Mouse (Mus musculus): ENCODE measurements around the gene Tmem106c. TPM values are rescaled to one million over a fixed set of nuclear protein-coding genes. Genes with fewer than 3 reads are reported as not detected.

Gene Tmem106c
- polyA plus RNA-seq, 1 experiment from 2014 or later, result 39.3 TPM

DNA sequence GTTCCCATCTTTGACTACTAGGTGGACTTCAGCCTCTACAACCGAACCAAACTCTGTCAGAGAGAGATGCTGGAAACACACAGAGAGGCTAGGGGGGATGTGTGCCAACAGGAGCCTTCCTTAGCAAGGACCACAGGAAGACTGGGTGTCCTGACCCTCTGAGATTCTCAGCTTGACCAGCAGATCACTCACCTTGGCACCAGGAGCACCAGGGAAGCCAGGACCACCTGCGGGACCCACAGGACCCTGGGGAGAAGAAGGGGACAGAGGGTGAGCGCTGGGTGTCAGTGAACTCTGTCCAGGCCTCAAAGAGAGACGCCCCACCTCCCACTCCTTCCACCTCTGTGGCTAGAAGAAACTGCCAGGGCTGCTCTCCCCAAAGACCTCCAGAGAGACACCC, 26.7 kb downstream of the Tmem106c start:
- 42% methylated on average over 4 of the region's 4 CpGs for WGBS
- no peak overlapping the region for H3K9ac ChIP-seq
- ATAC-seq, result no peak
- H3K27ac ChIP-seq, result no peak overlapping the region
- no peaks in the 10 kb centered on the region for H3K9me3 ChIP-seq
- peaks cover 15% of the 10 kb centered on the region for H3K4me1 ChIP-seq (replicated peaks)
- no peak overlapping the region for H3K4me3 ChIP-seq (replicated peaks)
- H3K27me3 ChIP-seq (replicated peaks), result no peaks in the 10 kb centered on the region; the same call in 1 of the 2 replicates
- H3K36me3 ChIP-seq, result no peaks in the 10 kb centered on the region
- no peak overlapping the region for H3K4me2 ChIP-seq (replicated peaks)

DNA sequence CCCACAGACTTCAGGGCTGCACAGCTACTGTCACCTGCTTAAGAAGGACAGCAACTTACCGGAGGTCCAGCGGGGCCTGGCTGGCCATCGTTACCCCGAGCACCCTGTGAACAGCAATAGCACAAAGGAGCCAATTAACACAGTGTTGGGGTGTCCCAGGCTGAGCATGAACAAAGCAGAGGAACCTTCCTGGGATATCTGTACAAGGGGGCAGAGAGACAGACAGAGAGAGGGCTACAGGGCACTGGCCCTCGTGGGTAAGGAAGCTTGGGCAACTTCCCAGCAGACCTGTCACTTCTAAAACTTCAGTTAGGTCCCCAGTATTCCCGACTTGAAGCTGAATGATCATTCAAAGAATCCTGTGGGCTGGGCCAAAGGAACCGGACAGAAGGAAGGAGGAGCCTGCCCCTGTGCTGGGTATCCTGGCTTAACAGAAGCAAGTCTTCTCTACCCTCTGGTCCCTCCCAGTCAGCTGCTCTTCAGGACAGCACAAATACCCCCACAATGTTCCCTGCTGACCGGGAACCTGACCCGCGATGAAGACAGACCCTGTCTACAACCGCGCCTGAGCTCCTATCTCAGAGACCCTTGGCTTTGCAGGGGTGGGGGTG, 27.4 kb downstream of the Tmem106c start:
- no peak overlapping the region for H3K27ac ChIP-seq
- H3K4me2 ChIP-seq (replicated peaks), result no peak overlapping the region
- no peak overlapping the region for H3K4me3 ChIP-seq (replicated peaks)
- H3K9me3 ChIP-seq, result no peaks in the 10 kb centered on the region
- 50% methylated on average over 12 of the region's 12 CpGs for WGBS
- H3K36me3 ChIP-seq, result no peaks in the 10 kb centered on the region
- peaks cover 17% of the 10 kb centered on the region for H3K4me1 ChIP-seq (replicated peaks)
- H3K9ac ChIP-seq, result no peak overlapping the region
- no peak for ATAC-seq
- no peaks in the 10 kb centered on the region; the same call in 1 of the 2 replicates for H3K27me3 ChIP-seq (replicated peaks)

DNA sequence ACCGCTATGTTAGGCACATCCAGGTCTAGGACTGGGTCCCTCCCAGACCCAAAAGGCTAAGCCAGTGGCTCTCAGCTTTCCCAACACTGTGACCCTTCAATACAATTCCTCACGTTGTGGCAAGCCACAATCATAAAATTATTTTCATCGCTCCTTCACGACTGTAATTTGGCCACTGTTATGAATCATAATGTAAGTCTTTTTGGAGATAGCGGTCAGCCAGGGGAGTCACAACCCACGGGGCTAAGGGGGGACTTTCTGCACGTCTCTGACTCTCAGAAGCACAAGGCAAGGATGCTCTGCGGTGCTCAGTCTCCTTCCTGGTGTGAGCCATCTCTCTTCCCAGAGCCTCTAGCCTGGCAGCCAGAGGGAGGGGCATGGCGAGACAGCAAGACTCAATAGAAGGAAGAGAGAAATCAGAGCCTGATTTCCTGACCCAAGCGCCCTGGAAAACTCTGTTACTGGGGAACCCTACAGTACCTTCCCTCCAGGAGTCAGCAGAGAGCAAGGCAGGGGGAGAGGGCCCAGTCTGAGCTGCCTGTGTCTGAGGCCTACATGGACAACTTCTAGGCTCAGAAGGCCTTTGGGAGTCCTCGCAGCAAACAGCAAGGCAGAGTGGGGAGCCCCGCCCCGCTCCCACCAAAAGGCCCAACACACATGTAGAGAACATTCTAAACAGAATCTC, 28.2 kb downstream of the Tmem106c start:
- no peaks in the 10 kb centered on the region; the same call in 1 of the 2 replicates for H3K27me3 ChIP-seq (replicated peaks)
- H3K4me2 ChIP-seq (replicated peaks), result peak overlapping the region; percentile 65
- ATAC-seq, result peak; percentile 53
- H3K4me3 ChIP-seq (replicated peaks), result no peak overlapping the region
- H3K4me1 ChIP-seq (replicated peaks), result peaks cover 20% of the 10 kb centered on the region
- H3K9ac ChIP-seq, result 0 out of 2 replicates have a peak overlapping the region, but pooled peaks have one; percentile 27
- 63% methylated on average over 13 of the region's 13 CpGs for WGBS
- H3K27ac ChIP-seq, result peak overlapping the region; percentile 45; the same call in 1 of the 2 replicates
- no peaks in the 10 kb centered on the region for H3K36me3 ChIP-seq
- H3K9me3 ChIP-seq, result no peaks in the 10 kb centered on the region

DNA sequence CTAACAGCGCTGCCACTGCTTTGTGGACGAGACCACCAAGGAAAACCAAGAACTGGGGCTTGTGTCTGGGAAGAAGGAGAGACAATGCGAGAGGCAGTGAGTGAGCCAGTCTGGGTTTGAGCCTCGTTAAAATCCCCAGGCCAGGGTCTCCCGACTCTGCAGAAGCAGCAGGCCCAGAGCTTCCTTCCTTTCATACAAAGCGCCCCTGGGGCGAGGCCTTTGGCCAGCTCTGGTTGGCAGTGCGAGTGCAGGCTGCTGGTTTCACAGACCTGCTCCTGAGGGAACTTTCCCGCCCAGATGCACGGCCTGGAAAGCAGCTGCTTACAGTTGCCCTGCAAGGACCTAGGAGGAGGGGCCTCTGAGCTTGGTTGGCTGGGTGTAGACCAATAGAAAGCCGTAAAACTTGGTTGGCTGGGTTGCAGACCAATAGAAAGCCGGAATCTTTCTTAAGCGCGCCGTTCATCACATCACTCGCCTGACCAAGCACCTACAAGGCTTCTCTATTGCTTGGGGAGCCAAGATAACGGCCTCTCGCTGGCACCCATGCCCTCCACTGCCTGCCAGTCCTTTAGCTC, 28.8 kb downstream of the Tmem106c start:
- Histone ChIP-seq H3K27me3 (replicated peaks) (peaks cover 2% of the 10 kb centered on the region), H3K36me3 (no peaks in the 10 kb centered on the region), H3K27ac (peak overlapping the region; percentile 45; the same call in 1 of the 2 replicates), H3K9ac (peak overlapping the region; percentile 36), H3K4me2 (replicated peaks) (peak overlapping the region; percentile 65), H3K4me1 (replicated peaks) (peaks cover 21% of the 10 kb centered on the region), H3K9me3 (no peaks in the 10 kb centered on the region), H3K4me3 (replicated peaks) (peak overlapping the region; percentile 21)
- ATAC-seq, result peak; percentile 97
- 5% methylated on average over 18 of the region's 18 CpGs for WGBS

DNA sequence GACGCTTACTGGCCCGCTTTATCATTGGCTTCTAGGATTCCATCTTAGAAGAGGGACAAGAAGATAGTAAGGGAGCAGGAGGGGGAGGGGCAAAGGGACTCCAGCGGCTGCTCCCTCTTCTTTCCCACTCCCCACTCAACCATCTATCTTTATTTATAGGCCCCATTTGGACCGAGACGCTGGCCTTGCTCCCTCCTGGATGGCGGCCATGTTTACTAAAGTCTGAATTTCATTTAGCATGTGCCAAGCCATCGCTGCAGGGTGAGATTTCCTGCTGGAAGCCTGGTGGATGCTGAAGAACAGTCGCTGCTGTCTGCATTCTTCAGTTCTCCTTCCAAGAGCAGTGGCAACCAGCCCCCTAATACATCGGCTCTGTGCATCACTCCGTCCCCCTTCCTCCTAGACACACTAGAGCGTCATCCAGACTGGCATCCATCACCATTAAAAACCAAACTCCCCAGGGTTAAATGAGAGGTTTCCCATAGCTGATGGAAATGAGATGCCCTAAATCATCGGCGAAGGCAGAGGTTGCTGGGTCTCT, 32.8 kb downstream of the Tmem106c start:
- no peak for ATAC-seq

DNA sequence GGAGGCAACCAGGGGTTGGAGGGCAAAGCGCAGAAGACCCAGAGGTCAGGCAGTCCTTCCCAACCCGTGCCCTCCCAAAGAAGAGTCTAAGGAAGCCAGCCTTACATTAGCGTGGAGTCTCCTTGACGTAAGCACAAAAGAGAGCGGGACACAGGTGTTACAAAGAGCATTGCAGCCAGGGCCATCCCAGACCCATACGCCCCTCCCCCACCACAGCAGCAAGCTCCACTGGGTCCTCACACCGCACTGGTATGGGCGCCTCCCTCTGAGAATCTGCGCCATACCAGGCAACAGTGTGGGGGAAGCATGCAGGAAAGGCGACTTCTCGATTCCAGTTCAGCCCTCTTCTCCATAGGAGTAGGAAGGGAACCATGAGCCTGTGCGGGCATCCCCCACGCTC, 35.5 kb downstream of the Tmem106c start:
- Histone ChIP-seq H3K36me3 (no peaks in the 10 kb centered on the region), H3K4me2 (replicated peaks) (no peak overlapping the region), H3K9me3 (no peaks in the 10 kb centered on the region), H3K27me3 (replicated peaks) (peaks cover 70% of the 10 kb centered on the region), H3K27ac (no peak overlapping the region), H3K4me1 (replicated peaks) (peaks cover 44% of the 10 kb centered on the region), H3K9ac (no peak overlapping the region), H3K4me3 (replicated peaks) (no peak overlapping the region)
- ATAC-seq, result no peak
- WGBS, result 18% methylated on average over 13 of the region's 13 CpGs

More for the DNA sequence above, 32.8 kb downstream of the Tmem106c start:
- no peaks in the 10 kb centered on the region for H3K36me3 ChIP-seq
- peaks cover 42% of the 10 kb centered on the region for H3K27me3 ChIP-seq (replicated peaks)
- H3K9ac ChIP-seq, result no peak overlapping the region
- no peak overlapping the region for H3K4me2 ChIP-seq (replicated peaks)
- peaks cover 27% of the 10 kb centered on the region for H3K4me1 ChIP-seq (replicated peaks)
- no peak overlapping the region for H3K27ac ChIP-seq
- no peak overlapping the region for H3K4me3 ChIP-seq (replicated peaks)
- 61% methylated on average over 13 of the region's 13 CpGs for WGBS
- no peaks in the 10 kb centered on the region for H3K9me3 ChIP-seq

DNA sequence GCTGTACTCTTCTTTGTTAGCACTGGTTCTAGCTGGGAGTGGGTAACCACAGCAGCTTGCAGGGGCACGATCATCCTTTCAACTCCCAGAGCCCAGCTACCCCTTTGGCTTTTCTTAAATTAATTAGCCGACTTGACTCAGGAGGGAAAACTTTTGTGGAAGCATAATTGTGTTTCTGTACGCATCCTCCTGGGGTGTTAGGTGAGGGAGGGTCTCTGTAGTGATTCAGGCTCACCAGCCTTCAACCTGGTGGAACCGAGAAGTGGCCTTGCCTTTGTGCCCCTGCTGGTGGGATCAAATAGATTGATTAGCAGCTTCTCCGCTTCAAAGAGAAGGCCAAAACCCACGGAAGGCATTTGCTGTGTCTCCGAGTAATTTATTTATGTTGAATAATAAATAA, 36.0 kb downstream of the Tmem106c start:
- 8% methylated on average over 7 of the region's 7 CpGs for WGBS
- peaks cover 74% of the 10 kb centered on the region for H3K27me3 ChIP-seq (replicated peaks)
- no peak for ATAC-seq
- H3K4me3 ChIP-seq (replicated peaks), result no peak overlapping the region
- H3K9me3 ChIP-seq, result no peaks in the 10 kb centered on the region
- no peak overlapping the region for H3K9ac ChIP-seq
- H3K36me3 ChIP-seq, result no peaks in the 10 kb centered on the region
- no peak overlapping the region for H3K27ac ChIP-seq
- H3K4me2 ChIP-seq (replicated peaks), result no peak overlapping the region
- peaks cover 48% of the 10 kb centered on the region for H3K4me1 ChIP-seq (replicated peaks)

DNA sequence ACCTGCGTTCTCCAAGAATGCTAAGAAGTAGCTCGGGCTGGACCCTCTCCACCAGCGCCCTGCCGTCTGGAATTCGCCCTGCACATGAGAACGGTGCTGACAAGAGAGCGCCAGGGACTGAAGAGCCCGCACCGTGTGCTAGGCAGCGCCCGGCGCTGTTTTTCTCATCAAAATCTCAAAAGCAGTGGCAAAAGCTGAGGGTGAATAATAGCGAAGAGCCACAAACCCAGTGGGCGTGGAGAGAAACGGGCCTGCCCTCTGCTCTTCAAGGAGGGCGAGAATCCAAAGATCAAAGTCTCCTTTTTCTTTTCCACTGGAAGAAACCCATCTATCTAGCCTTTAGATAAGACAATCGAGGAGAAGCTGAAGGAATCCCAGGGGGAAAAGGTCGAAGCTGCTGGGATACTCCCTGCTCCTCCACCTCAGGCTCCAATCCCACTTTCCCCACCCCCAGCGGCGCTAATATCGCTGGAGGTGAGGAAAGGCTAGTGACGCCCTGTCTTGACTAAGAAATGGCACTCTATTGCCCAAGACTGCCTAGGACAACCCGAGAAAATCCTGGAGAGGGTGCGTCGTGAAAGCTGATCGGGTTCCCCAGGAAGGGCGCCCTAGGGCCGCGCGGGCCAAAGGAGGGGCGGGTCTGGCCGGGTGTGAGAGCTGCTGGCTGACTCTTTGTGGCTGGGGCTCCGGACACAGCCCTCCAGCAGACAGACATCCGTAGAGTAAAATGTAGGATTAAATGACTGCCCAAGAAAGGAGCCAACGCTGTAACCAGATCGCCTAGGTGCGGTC, 37.5 kb downstream of the Tmem106c start:
- H3K27me3 ChIP-seq (replicated peaks), result peaks cover 83% of the 10 kb centered on the region
- H3K4me2 ChIP-seq (replicated peaks), result peak overlapping the region; percentile 68
- ATAC-seq, result peak; percentile 61
- no peaks in the 10 kb centered on the region for H3K9me3 ChIP-seq
- H3K9ac ChIP-seq, result no peak overlapping the region
- H3K36me3 ChIP-seq, result no peaks in the 10 kb centered on the region
- H3K4me3 ChIP-seq (replicated peaks), result peak overlapping the region; percentile 32
- under 1% methylated on average over 37 of the region's 37 CpGs for WGBS
- peaks cover 48% of the 10 kb centered on the region for H3K4me1 ChIP-seq (replicated peaks)
- H3K27ac ChIP-seq, result no peak overlapping the region

DNA sequence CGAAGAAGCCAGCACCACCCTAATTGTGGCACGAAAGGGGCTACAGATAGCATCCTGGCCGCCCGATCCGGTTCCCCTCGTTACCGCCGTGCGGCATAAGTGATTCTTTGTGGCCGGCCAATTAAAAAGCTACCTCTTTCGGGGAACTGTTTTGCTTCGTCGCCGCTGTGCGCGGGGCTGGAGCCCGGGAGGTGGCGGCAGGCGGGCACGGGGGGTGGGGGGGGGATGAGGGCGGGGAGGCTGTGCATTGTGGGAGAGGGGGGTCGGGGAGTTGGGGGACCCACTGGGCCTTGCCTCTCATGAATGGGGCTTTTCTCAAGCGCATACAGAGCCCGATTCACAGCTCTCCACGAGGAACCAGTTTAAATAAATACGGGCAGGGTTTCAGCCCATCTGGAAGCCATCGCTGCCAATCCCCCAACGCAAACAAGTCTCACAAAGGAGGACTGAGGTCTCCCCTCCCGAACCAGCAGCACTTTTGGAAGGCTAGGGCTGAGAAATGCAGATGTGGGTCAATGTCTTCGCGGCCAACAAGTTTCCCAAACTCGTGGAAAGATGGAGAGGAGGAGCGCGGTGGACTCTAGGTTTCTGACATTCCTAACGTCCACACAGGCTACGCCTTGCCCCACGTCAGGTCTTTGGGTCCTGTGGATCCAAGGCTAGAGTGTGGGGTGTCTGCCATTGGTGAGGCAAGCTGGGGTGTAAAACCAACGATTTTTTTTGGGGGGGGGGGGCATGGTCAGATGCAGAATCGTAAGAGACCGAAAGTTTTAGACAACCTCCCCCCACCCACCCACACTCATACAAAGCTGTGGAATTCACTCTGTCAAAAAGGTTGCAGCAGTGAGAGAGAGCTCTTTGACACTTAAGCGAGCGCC, 38.4 kb downstream of the Tmem106c start:
- WGBS, result under 1% methylated on average over 40 of the region's 42 CpGs
- H3K4me3 ChIP-seq (replicated peaks), result peak overlapping the region; percentile 32
- no peak overlapping the region for H3K27ac ChIP-seq
- peak; percentile 16 for ATAC-seq
- H3K9ac ChIP-seq, result peak overlapping the region; percentile 5; the same call in 1 of the 2 replicates
- H3K9me3 ChIP-seq, result no peaks in the 10 kb centered on the region
- H3K4me1 ChIP-seq (replicated peaks), result peaks cover 45% of the 10 kb centered on the region
- peaks cover 83% of the 10 kb centered on the region for H3K27me3 ChIP-seq (replicated peaks)
- H3K36me3 ChIP-seq, result no peaks in the 10 kb centered on the region
- H3K4me2 ChIP-seq (replicated peaks), result peak overlapping the region; percentile 68

DNA sequence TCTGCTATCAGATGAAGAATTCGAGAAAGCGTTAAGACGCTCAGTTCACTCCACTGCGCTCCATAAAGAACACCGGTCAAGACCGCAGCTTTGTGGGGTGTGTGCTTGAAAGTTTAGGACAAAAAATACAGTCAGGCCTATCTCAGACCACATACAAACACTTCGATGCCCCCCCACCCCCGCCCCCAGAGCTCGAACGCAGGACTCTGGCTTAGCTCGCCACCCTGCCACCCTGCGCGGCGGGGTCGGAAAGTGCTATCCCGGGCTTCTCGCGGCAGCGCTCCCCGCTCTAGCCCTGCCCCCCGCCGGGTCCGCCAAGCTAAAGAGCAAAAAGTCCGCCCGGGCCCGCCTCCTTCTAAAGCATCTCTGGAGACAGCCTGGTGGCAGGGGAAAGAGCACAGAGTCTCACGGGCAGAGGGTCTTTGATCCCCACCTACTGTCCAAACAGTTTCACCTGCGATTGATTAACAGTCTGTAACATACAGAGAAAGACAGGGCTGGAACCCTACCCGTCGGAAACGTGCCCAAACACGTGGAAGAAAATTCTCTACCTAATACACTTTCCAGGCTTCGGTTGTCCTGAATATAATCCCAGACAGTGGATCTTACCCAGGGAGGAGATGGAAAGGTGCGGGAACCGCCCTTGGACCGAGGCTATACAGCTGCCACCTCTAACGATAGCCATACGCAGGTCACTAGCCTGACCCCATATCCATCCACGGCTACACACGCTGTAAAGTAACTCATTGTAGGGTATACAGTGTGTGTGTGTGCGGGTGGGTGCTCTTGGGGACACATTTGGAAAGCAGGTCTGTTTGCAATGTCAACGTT, 39.2 kb downstream of the Tmem106c start:
- peak overlapping the region; percentile 32 for H3K4me3 ChIP-seq (replicated peaks)
- H3K4me1 ChIP-seq (replicated peaks), result peaks cover 45% of the 10 kb centered on the region
- no peak for ATAC-seq

More for the DNA sequence above, 39.2 kb downstream of the Tmem106c start:
- Histone ChIP-seq H3K36me3 (no peaks in the 10 kb centered on the region), H3K27me3 (replicated peaks) (peaks cover 77% of the 10 kb centered on the region), H3K4me2 (replicated peaks) (peak overlapping the region; percentile 68), H3K9me3 (no peaks in the 10 kb centered on the region), H3K27ac (no peak overlapping the region), H3K9ac (no peak overlapping the region)
- WGBS, result under 1% methylated on average over 42 of the region's 42 CpGs

Measured in intestine, embryonic 15.5 days (tissue).